Mouse (Mus musculus): ENCODE measurements around the gene Wdr90.

Gene Wdr90

DNA sequence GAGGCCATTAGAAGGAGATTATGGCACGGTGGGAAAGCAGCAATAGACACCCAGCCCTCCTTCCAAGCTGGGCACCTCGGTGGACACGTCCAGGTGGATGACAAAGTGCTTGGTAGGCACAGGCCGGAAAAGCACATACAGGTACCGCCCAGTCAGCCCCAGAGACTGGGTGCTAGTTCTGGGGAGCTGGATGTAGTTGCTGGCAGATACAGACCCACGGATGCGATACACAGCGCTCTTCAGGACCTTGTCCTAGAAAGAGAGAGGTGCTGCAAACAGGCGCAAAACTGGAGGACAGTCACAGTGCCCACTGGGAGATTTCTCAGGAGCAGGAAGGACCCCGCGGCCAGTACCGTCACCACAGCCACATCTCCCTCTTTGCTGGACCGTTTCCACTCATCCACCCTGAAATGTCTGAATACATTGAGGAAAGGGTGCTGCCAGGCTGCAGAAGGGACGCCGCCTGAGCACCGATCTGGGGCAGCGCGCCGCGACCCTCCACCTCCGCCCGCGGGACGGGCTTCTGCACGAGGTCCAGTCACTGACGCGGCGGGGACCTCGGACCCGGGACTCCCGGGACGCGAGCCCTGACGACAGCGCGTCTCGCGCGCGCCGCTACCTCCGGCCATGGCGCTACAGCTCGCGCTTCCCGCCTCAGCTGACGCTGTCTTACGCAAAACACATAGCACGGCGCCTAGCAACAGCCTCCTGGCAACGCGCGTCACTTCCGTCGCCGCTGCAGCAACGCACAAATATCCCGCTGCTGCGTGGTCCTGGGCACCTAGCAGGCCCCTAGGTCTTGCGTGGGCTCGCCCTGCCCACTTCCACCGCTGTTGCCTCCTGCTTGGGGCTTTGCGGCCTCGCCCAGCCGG is at the start of gene Wdr90:
TSS of gene Wdr90 (minus strand) at position 670 of the 872 bp plus-strand sequence.
- DNase-seq (ENCODE audit: low spot score) = peak; percentile 82

DNA sequence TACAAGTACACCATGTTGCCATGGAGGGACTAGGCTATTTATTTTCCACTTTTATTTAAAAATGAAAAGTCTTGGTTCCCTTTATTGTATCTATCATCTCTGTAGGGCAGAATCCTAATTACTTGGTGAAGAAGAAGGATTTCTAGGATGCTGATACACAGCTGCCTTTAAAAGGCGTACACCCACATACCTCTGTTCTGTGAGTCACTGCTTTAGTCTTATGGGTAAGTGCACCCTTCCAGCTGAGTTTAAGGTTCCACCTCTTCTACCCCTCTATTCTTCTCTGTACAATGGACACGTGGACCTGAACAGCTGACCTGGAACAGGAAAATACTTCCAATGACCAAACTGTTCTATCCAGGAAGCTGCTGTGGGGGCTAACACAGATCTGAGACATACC is 46.3 kb upstream of the Wdr90 start:
- no peak for DNase-seq (ENCODE audit: low spot score)

DNA sequence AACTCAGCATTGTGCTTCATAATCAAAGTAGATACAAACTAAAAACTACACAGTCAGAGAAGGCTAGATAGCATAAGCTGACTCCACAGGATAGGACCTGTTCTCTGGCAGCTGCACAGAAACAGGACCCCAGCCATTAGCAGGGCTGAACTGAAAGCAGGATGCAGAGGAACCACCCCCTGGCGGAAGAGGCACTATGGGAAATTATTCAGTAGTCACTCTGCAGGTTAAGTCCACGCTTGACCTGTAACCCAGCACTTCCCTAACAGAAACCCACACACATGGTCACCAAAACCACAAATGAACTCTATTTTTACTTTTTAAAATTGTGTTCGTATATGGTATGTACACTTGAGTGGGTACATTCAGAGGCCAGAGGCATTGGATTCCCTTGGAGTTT is 41.8 kb upstream of the Wdr90 start:
- DNase-seq (ENCODE audit: low spot score) = no peak

DNA sequence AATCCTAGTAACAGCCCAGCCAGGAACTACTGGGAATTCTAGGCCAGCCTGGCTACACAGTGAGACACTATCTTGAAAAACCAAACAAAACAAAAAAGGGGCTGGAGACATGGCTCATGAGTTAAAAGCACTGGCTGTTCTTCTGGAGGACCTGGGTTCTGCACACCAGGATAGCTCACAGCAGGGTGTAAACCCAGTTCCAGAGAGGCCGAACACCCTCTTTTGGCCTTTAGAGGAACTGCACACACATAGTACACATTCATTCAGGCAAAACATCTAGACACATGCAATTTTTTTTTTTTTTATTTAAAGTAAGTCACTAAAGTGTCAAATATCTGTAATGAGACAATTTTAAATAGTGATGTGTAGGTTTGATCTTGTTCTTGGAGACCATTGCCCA is 38.9 kb upstream of the Wdr90 start:
- no peak for DNase-seq (ENCODE audit: low spot score)

DNA sequence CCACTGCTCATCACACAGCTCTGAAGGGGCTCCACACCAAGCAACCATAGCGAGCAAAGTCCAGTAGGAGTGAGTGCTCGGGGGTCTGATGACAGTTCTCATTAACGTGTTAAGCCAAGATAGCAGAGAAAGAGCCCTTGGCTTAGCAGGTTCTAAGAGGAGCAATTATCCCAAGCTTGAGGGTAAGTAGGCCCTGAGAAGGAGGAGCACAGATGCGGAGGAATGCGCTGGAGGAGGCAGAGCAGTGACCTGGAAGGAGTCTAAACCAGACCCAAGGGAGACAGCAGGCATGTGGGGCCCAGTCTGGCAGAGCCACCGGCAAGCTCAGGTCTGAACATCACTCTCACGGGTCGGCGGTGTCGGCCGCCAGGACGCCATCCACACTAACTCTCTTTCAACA is 34.6 kb upstream of the Wdr90 start:
- DNase-seq (ENCODE audit: low spot score) = no peak

DNA sequence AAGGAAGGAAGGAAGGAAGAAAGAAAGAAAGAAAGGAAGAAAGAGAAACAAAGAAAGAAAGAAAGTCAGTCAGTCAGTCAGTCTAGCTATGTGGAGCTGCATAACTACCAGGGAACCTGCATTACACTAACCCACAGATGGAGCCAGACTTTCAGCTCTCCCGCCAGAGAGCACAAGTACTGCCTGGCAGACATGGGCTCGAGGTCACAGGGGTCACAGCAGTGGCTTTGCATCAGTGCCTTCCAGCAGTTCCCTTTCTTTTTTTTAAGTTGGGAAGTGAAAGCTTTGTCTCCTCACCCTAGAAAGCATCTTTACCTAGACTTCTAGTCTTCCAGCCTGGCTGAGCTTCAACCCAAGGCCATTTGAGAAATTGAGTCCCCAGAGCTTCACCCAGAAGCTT is 34.1 kb upstream of the Wdr90 start:
- no peak for DNase-seq (ENCODE audit: low spot score)

DNA sequence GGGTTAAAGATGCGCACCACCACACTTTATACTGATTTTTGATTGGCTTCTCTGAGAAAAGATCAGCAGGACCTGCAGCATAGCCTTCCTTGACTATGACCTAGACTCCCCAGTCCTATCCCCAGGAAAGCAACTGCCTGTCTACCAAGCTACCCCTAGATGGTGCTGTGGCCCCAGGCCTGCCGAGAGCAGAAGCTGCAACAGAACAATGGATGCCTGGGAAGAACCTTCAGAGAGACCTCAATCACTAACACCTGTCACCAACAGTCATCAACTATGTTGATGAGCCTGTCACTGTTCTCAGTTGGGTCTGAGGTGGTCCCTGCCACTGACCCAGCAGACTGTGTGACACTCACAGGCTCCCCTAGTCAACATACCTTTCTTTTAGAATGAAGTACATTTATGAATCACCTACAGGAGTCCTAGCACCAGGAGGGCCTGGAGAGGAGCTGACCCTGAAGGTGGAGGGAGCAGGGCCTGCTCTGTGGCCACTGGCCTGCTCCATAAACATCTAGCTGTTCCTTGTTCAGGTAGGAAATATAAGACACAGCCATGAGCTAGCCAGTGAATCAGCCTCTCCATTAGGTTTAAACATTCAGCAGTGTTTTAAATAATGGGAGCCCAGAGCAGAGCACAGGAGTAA is 32.8 kb upstream of the Wdr90 start:
- peak; percentile 29 for DNase-seq (ENCODE audit: low spot score)

DNA sequence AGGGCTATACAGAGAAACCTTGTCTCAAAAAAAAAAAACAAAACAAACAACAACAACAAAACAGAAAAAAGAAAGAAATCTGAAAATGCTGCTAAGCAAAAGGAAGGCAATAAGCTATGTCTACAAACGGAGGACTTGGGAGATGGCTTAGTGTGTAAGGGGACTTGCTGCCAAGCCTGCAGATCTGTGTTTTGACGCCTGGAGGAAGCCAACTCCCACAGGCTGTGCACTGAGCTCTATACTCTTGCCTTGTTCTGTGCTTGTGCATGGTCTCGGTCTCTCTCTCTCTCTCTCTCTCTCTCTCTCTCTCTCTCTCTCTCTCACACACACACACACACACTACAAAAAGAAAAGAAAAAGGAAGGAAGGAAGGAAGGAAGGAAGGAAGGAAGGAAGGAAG is 27.5 kb upstream of the Wdr90 start:
- no peak for DNase-seq (ENCODE audit: low spot score)

DNA sequence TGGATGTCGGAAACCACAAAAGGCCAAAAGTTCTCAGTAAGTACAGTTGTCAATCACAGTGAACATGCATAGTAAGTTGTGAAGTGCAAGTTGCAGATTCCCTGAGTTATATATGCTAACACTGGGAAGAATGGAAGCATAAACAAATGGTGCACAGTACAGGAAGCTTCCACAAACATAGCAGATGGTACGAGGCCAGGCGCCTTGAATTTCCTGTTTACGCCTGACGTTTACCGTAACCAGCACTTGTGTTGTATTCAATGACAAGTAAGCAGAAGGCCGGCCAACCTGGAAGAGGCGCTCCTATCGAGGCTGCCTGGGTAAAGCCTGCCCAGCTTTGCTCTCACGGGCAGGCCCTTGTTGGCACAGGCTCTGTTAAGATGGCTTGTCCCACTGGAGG is 26.2 kb upstream of the Wdr90 start:
- no peak for DNase-seq (ENCODE audit: low spot score)

DNA sequence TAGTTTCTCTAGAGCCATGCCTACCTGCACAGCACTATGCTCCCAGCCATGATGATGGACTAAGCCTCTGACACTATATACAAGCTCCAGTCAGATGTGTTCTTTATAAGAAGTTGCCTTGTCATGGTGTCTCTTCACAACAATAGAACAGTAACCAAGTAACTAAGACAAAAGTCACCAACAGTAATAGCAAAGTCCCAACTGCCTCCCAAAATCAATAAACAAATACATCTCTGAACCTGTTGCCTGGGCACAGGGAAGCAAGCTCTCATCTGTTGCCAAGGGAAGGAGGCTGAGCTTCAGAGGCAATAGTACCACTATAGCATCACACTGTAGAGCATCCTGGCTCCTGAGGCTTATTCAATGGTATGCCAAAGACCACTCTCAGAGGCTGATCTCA is 25.5 kb upstream of the Wdr90 start:
- no peak for DNase-seq (ENCODE audit: low spot score)

DNA sequence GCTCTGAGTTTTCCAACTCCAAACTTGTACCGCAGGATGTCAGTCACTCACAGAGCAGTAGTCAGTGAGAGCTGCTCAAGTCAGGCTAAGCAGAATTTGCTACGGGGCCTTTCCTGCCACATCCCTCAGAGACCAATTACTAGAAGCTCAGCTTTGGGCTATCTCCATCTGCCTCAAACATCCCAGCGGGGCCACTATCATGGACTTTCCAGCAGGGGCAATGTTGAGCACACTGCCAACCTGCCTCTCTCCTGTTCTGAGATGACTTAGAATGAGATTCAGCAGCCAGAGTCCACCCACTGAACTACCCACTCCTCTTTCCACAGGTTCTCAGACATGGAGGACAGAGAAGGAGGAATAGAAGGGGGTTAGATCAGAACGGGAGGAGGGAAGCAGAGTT is 24.3 kb upstream of the Wdr90 start:
- no peak for DNase-seq (ENCODE audit: low spot score)

DNA sequence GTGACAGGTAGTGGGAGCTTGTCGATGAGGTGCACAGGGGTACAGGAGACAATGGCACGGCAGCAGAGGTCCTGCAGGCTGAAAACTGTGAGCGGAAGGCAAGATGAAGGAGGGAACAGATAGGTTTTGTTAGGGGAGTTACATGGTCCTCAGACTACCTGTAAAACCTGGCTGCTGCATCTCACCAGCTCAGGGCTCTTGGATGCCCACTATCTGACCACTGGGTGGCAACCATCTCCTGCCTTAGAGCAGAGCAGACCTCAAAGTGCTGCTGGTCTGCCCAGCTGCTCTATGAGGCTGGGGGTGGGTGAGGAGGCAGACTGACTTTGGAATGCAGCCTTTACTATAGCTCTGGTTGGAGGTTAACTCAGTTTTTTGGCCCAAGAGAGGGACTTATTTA is 22.5 kb upstream of the Wdr90 start:
- no peak for DNase-seq (ENCODE audit: low spot score)

DNA sequence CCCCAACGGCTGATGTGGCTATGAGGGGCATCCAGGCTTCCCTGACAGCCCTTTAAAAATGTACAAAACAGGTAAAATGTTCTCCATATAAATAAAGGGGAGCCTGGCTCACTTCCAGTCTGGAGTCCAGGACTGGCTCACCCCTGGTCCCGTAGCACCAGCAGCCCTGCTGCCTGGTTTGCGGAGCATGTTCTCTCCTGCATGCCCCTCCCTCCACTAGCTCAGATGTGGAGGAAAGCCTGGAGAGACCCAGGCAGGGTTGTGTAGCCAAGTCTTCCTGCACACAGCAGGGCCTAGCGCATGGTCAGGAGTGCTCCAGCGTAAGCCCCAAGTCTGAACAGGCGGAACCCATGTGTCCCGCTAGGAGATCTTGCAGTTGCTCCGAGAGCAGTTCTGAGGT is 22.0 kb upstream of the Wdr90 start:
- DNase-seq (ENCODE audit: low spot score) = no peak

DNA sequence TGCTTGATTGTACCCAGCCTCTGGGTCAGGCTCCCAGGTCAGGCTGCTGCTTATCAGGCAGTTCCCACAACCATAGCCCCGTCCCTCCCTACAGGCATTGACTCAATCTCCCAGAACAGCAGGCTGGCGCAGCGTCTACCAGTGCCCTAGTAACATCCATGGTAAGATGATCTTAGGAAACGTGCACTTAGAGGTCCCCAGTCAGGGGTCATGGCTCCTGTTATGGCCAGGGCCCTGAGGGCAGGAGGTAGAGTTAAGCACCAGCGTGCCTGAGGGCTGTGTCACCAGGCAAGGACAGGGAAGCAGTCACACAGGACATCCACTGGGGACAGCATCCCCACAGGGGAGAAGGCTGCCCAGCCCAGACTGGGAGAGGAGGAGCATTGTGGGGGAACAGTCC is 21.0 kb upstream of the Wdr90 start:
- DNase-seq (ENCODE audit: low spot score) = no peak

DNA sequence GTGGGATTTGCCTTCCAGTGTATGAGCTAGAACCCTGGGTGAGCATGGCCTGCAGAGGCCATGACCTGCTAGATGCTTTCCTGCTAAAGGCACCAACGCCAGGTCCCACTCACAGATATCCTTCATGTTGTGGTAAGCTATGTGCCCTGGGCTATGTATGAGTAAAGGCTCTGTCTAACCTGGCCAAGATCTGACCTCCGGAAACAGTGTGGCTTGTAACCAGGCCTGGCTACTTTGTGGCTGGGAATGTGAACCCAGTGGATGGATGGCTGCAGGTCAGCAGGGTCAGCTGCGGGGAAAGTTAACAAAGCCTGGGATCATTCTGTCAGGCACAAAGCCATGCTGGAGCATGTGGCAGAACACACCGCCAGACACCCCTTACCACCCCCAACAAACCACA is 20.4 kb upstream of the Wdr90 start:
- no peak for DNase-seq (ENCODE audit: low spot score)

DNA sequence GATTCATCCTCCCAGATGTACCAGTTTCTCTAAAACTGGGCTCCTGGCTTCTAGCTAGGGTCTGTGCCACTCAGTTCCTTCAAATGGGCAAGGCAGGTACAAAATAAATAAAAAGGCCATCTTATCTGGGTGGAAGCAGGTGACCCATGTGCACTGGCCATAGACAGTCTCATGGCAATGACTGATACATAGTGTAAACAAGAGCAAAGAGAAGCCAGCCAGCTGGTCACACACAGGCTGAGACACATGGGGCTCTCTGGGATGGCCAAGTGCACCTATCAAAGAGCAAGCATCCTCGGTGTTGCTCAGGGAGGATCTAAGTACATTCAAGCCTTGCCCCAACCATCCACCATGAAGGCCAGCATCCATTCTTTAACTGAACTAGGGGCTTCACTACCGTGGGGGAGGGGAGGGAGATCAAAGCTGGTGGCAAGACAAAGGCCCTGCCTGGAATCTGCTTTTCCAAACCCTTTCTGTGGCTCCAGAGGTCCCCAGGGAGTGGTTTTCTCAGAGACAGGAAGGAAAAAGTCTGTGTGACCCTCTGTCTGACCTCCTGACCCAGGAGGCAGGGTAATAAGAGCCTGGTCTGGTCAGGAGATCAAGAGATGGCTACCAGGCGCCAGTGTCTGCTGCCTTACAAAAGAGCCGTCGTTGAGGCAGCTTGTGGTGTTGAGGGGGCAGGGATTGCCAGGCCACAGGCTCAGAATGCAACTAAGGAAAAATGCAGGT is 19.8 kb upstream of the Wdr90 start:
- no peak for DNase-seq (ENCODE audit: low spot score)

DNA sequence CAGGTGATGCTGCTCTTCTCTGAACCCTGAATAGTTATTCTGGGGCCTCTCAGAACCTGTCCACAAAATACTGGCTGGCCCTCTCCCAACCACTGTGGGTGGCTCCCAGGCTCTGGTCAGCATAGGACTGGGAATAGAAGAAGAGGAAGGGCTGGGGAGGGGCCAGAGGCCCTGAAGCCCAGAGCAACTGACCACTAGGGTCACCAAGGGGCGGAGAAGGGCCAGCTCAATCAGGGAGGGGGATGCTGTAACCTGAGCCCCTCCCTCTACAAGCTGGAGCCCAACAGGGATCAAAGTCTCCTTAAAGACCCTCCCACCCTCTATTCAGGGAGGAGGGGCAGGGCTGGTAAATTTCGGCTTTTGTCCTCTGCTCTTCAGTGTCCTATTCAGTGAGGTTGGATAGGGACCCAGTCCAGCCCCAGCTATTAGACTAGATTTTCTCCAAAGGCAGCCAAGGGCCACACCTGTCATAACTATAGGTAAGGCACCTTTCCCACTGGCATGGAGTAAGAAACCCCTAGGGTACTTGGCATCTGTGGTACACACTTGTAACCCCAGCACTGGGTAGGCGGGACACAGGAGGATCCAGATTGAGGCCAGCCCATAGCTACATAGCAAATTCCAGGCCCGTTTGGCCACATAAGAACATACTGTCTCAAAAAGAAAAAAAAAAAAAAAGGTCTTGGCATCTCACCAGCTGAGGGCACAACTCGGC is 19.1 kb upstream of the Wdr90 start, which contains the start of gene Wfikkn1:
TSS of gene Wfikkn1 (minus strand) at position 663 of the 715 bp plus-strand sequence.
- DNase-seq (ENCODE audit: low spot score) = no peak

DNA sequence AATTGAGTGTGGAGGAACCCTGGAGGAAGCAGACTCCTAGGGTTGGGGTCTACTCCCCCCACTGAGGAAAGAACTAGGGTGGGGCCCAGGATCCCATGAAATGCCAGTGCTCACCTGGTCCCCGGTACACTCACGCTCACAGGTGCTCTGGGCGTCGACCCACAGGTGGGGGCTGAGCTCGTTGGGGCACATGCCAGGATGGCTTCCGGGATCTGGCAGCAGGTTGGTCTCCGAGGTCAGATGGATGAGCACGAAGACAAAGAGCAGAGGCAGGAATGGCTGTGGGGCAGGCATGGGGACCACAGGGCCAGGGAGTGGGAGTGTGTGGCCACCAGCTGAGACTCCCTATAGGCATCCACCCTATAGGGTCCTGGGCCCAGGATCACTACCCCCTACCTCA is 18.4 kb upstream of the Wdr90 start:
- no peak for DNase-seq (ENCODE audit: low spot score)

DNA sequence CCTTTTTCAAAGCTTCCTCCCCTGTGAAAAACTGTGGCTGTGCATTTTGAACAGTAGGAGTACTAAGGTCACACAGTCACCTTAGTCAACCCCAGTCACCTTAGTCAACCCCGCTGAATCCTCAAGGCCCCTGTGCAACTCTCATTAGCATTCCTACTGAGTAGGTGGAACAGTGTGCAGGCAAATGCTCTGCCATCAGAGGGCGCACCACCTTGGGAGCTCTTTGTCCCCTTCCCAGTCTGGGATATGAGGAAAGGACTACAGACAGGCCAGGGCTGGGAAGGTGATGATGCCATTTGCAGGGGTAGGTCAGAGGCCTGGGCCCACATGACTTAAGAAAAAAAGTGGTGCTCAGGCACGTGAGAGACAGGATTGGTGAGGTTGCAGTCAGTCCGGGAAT is 18.0 kb upstream of the Wdr90 start:
- no peak for DNase-seq (ENCODE audit: low spot score)

DNA sequence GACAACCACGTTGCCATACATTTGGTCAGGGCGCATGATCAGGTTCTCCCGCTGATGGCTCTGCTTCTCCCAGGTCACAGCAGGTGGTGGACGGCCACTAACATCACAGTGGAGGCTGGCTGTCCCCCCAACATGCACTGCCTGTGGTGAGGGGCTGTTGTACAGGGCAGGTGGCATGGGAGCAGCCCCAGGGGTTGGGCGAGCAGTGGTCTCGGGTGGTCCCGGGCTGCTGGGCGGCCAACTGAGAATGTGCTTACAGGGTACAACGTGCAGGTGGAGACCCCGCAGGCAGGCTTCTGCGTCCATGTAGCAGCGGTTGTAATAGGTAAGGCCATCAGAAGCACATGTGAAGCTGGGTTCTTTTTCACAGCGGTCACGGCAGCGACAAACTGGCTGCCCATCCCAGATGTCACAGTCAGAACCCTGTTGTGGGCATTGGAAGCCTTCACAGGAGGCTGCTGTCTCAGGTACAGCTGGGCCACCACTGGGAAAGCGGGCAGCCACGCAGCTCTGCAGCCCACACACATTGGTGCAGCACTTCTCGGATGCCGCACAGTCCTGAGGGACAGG is 17.4 kb upstream of the Wdr90 start:
- DNase-seq (ENCODE audit: low spot score) = no peak

DNA sequence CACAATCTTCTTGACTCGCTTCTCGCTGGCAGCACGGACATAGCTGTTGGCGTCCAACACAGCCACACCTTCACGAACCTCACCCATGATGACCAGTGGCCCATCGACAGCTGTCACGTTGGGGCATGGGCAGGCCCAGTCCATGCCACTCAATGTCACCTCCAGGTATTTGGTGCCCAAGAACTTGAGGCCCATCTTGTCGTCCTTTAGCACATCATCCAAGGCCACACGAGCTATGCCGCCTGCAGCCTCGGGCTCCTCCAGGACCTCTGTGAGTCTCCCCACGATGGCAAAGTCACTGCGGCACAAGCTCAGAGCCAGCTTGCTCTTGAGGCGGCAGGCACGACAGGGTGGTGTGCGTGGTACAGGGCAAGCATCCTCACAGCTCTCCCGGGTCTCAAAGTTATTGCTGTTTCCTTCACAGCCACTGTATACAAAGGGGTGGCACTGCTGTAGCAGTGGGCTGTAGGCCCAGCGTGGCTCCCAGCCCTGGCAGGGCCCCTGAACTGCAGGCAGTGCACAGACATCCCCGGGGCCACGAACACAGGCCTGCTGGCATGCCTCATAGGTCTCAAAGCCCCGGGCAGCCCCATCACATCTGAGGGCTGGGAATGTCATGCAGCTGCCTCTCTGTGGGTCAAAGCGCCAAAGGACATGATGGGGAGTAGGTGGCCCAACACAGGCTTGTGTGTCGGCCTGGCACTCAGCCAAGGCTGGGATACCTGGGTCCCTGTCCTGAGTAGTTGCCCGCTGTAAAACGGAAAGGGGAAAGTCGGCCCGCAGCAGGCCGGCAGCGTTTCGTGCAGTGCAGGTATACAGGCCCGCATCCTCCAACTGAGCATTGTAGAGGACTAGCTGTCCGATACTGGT is 16.7 kb upstream of the Wdr90 start:
- no peak for DNase-seq (ENCODE audit: low spot score)

Data from ovary, postnatal 10 days (tissue).